ENCODE assay signal across 8 mouse cellular contexts in the genomic region with DNA sequence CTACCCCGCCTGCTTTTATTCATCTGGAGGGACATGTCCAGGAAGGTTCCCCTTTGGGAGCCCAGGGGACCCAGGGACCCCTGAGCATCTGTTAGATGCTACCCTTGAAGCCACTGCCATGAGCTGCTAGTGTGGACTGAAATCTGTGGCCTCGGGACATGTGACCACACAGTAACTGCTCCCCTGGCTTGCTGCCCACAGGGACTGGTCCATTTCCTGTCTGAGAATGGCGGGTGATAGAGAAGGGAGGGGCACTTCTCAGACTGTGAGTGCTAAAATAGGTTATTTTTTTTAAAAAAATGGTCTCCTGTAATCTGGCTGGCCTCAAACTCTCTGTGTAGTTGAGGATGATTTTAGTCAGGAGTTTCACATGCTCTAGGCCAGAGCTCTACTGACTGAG. TPM values are rescaled to one million over a fixed set of nuclear protein-coding genes. Genes with fewer than 3 reads are reported as not detected.
A peak's percentile ranks its signal among the peaks of the same experiment; 100 is the strongest.
DNase-seq lines count a peak whose midpoint lies in the region; ATAC-seq and TF ChIP-seq lines count a peak whose summit lies in the region.

No protein-coding gene starts in this region.

- ATAC-seq in cerebellum, adult (ENCODE audit: insufficient number of reproducible peaks, low FRiP score, low TSS enrichment), result no peak
- ATAC-seq in hindbrain, embryonic 15.5 days (ENCODE audit: low FRiP score, low read depth), result no peak
- ATAC-seq in limb, embryonic 14.5 days (ENCODE audit: low FRiP score, low read depth), result no peak
- no peak for ATAC-seq in midbrain, postnatal 0 days (ENCODE audit: low FRiP score)

- H3K27ac ChIP-seq in hindbrain, embryonic 15.5 days (replicated peaks), result peak overlapping the region; percentile 60
- peak overlapping the region; percentile 26; the same call in 1 of the 2 replicates for H3K27ac ChIP-seq in limb, embryonic 14.5 days (replicated peaks; ENCODE audit: low read depth, low read length)
- H3K27ac ChIP-seq in midbrain, postnatal 0 days (ENCODE audit: low read depth, low read length), result no peak overlapping the region

- peaks cover 65% of the 10 kb centered on the region for H3K4me1 ChIP-seq in hindbrain, embryonic 15.5 days (replicated peaks)
- H3K4me1 ChIP-seq in limb, embryonic 14.5 days (ENCODE audit: control insufficient read depth, insufficient read depth, low read length), result peaks cover 68% of the 10 kb centered on the region
- peaks cover 27% of the 10 kb centered on the region for H3K4me1 ChIP-seq in midbrain, postnatal 0 days (ENCODE audit: insufficient read depth, low read length)

- no peaks in the 10 kb centered on the region for H3K27me3 ChIP-seq in hindbrain, embryonic 15.5 days
- no peaks in the 10 kb centered on the region for H3K27me3 ChIP-seq in limb, embryonic 14.5 days (ENCODE audit: control insufficient read depth, insufficient read depth, low read length)
- no peaks in the 10 kb centered on the region for H3K27me3 ChIP-seq in midbrain, postnatal 0 days (ENCODE audit: insufficient read depth, low read length)

- WGBS in hindbrain, embryonic 15.5 days, result 45% methylated on average over 3 of the region's 3 CpGs
- WGBS in limb, embryonic 14.5 days, result 36% methylated on average over 3 of the region's 3 CpGs
- WGBS in midbrain, postnatal 0 days, result 42% methylated on average over 3 of the region's 3 CpGs

- DNase-seq in cerebellum, adult 9-10 months, result peak; percentile 42
- peak; percentile 58 for DNase-seq in adrenal gland, adult 8-10 months
- DNase-seq in gastrocnemius, postnatal 10 days, result peak; percentile 81
- peak; percentile 58 for DNase-seq in limb, embryonic 14.5 days (ENCODE audit: low spot score)
- peak; percentile 34 for DNase-seq in midbrain, postnatal 0 days (ENCODE audit: low spot score)
- DNase-seq in embryo, embryonic 9.5 days (ENCODE audit: extremely low spot score), result no peak

- no peak overlapping the region for H3K4me3 ChIP-seq in hindbrain, embryonic 15.5 days
- no peak overlapping the region for H3K4me3 ChIP-seq in limb, embryonic 14.5 days (replicated peaks; ENCODE audit: low read length)
- no peak overlapping the region for H3K4me3 ChIP-seq in midbrain, postnatal 0 days (ENCODE audit: low read depth, low read length)

- H3K9me3 ChIP-seq in hindbrain, embryonic 15.5 days, result no peaks in the 10 kb centered on the region
- H3K9me3 ChIP-seq in limb, embryonic 14.5 days (ENCODE audit: control insufficient read depth, low read length), result no peaks in the 10 kb centered on the region
- no peaks in the 10 kb centered on the region for H3K9me3 ChIP-seq in midbrain, postnatal 0 days (ENCODE audit: low read length)

- H3K36me3 ChIP-seq in hindbrain, embryonic 15.5 days, result no peaks in the 10 kb centered on the region
- no peaks in the 10 kb centered on the region for H3K36me3 ChIP-seq in limb, embryonic 14.5 days (ENCODE audit: control insufficient read depth, insufficient read depth, low read length)
- H3K36me3 ChIP-seq in midbrain, postnatal 0 days (ENCODE audit: insufficient read depth, low read length), result no peaks in the 10 kb centered on the region

- no peak overlapping the region for H3K9ac ChIP-seq in hindbrain, embryonic 15.5 days
- H3K9ac ChIP-seq in limb, embryonic 14.5 days (ENCODE audit: low read depth, low read length, severe bottlenecking), result 0 out of 2 replicates have a peak overlapping the region, but pooled peaks have one; percentile 7
- H3K9ac ChIP-seq in midbrain, postnatal 0 days (replicated peaks; ENCODE audit: low read length, poor library complexity, severe bottlenecking), result no peak overlapping the region

- no peak for TF ChIP-seq CTCF in midbrain, postnatal 0 days (IDR thresholded peaks at IDR 0.05)

- TF ChIP-seq POLR2A in limb, embryonic 14.5 days (IDR thresholded peaks at IDR 0.05; ENCODE audit: borderline replicate concordance, extremely low read depth, insufficient read depth, insufficient read length), result no peak

- no peak overlapping the region for H3K4me2 ChIP-seq in hindbrain, embryonic 15.5 days
- no peak overlapping the region for H3K4me2 ChIP-seq in limb, embryonic 14.5 days (replicated peaks; ENCODE audit: low read depth, low read length, severe bottlenecking)
- no peak overlapping the region for H3K4me2 ChIP-seq in midbrain, postnatal 0 days (ENCODE audit: low read depth, low read length, poor library complexity, severe bottlenecking)

RNA-seq across cellular contexts. Expression of gene Fam129b, which starts 5.8 kb away (rescaled TPM):
- 10 to 100 TPM; 18.7 to 35.3 (median 29.3) TPM for total RNA-seq in adrenal gland, adult 8-10 months (2022)
- total RNA-seq in gastrocnemius, postnatal 10 days (2021), result 10 to 100 TPM; 16.5 to 22.5 TPM
- polyA plus RNA-seq in hindbrain, embryonic 15.5 days (2015; fragmentation: Nextera tagmentation; extraction: Ambion mirVana), result 33.5 and 33.9 TPM in 2 replicates
- 73.5 and 81.0 TPM in 2 replicates for polyA plus RNA-seq in limb, embryonic 14.5 days (2012; rRNA removed)
- 45.9 and 46.2 TPM in 2 replicates for polyA plus RNA-seq in limb, embryonic 14.5 days (2014; fragmentation: Nextera tagmentation; extraction: Ambion mirVana)
- total RNA-seq in midbrain, postnatal 0 days (2014; rRNA removed), result 39.5 and 40.9 TPM in 2 replicates
- polyA plus RNA-seq in midbrain, postnatal 0 days (2015; fragmentation: Nextera tagmentation; extraction: Ambion mirVana), result 17.7 and 18.1 TPM in 2 replicates

RNA-seq across cellular contexts. Expression of gene Stxbp1, which starts 34.7 kb away (rescaled TPM):
- total RNA-seq in adrenal gland, adult 8-10 months (2022), result 10 to 100 TPM; 23.8 to 50.5 (median 37.5) TPM
- total RNA-seq in gastrocnemius, postnatal 10 days (2021), result 10 to 100 TPM; 10.5 to 18.5 TPM
- polyA plus RNA-seq in hindbrain, embryonic 15.5 days (2015; fragmentation: Nextera tagmentation; extraction: Ambion mirVana), result 296 and 323 TPM in 2 replicates
- polyA plus RNA-seq in limb, embryonic 14.5 days (2012; rRNA removed), result 22.2 and 22.3 TPM in 2 replicates
- 15.8 and 20.8 TPM in 2 replicates for polyA plus RNA-seq in limb, embryonic 14.5 days (2014; fragmentation: Nextera tagmentation; extraction: Ambion mirVana)
- total RNA-seq in midbrain, postnatal 0 days (2014; rRNA removed), result 185 and 264 TPM in 2 replicates
- 424 and 430 TPM in 2 replicates for polyA plus RNA-seq in midbrain, postnatal 0 days (2015; fragmentation: Nextera tagmentation; extraction: Ambion mirVana)
